Mouse (Mus musculus) CH12.LX (cell line): ENCODE results near the gene Trp73.

Experiments
- CHD2 ChIP-seq: IDR thresholded peaks from 2 replicates; pipeline ENCODE4 v1.6.1; 2011; ENCODE audit warnings: low read length, improper control_type of control experiment
- CTCF ChIP-seq, 2 experiments: IDR thresholded peaks in 1 of 2; conservative IDR thresholded peaks in 1 of 2; 2 replicates each; pipeline ENCODE4 v1.5.1; 2011 to 2012; ENCODE audit warnings: low read depth in 2 of 2, low read length in 2 of 2, improper control_type of control experiment in 1 of 2, inconsistent platforms in 1 of 2, mild to moderate bottlenecking in 1 of 2, moderate library complexity in 1 of 2
- EP300 ChIP-seq: IDR thresholded peaks from 2 replicates; pipeline ENCODE4 v1.6.1; 2011; ENCODE audit warnings: low read length, improper control_type of control experiment
- JUND ChIP-seq: conservative IDR thresholded peaks from 2 replicates; pipeline ENCODE4 v1.6.1; 2011; ENCODE audit warnings: low read depth, low read length, improper control_type of control experiment
- NELFE ChIP-seq: IDR thresholded peaks from 2 replicates; pipeline ENCODE4 v1.6.1; 2011; ENCODE audit warnings: low read depth, low read length, improper control_type of control experiment
- NRF1 ChIP-seq: IDR thresholded peaks from 2 replicates; pipeline ENCODE4 v1.6.1; 2014; ENCODE audit warnings: low read depth, mild to moderate bottlenecking, inconsistent platforms, low read length, improper control_type of control experiment, moderate library complexity
- POLR2A ChIP-seq: IDR thresholded peaks from 2 replicates; pipeline ENCODE4 v1.6.1; 2011; ENCODE audit warnings: low read depth, mild to moderate bottlenecking, improper control_type of control experiment, low read length
- TBP ChIP-seq: conservative IDR thresholded peaks from 2 replicates; pipeline ENCODE4 v1.6.1; 2011; ENCODE audit warnings: low read depth, low read length, improper control_type of control experiment
- USF1 ChIP-seq: IDR thresholded peaks from 2 replicates; pipeline ENCODE4 v1.6.1; 2014; ENCODE audit warnings: low read depth, mild to moderate bottlenecking, inconsistent platforms, low read length, improper control_type of control experiment
- ZMIZ1 ChIP-seq: IDR thresholded peaks from 2 replicates; pipeline ENCODE4 v1.6.1; 2012; ENCODE audit warnings: low read depth, mild to moderate bottlenecking, inconsistent platforms, low read length, improper control_type of control experiment
- ZNF384 ChIP-seq: IDR thresholded peaks from 2 replicates; pipeline ENCODE4 v1.6.1; 2012; ENCODE audit warnings: low read depth, low read length, improper control_type of control experiment, inconsistent platforms

DNA sequence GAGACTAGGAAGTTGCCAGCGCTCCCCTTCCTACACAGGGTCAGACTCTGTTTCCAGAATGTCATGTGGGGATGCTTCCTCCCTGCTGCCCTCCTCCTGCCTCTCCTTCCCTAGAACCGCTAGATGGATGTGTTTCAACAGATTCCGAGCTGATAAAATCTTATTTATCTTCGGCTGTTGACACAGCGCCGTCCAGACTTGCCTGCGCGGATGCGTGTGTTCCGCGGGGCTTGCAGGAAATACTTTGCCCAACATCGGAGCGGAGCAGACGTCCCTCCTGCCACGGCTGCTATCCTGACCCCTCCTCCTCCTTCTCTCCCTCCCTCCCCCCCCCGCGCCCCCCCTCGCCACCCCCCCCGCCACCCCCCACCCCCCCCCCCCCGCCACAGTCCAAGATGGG is 68.5 kb downstream of the Trp73 start:
- TF ChIP-seq CTCF (conservative IDR thresholded peaks at IDR 0.05 in 1 of 2, IDR thresholded peaks at IDR 0.05 in 1 of 2; ENCODE audit: low read depth in 2 of 2, low read length in 2 of 2) (no peak), NRF1 (no peak), NELFE (no peak), POLR2A (no peak), TBP (no peak), USF1 (no peak), JUND (no peak), ZMIZ1 (no peak), CHD2 (no peak), EP300 (no peak), ZNF384 (no peak)
